Mouse (Mus musculus) embryonic fibroblast, embryonic 13.5 days (primary cell): ENCODE data around the gene Spib. TPM values are rescaled to one million over a fixed set of nuclear protein-coding genes. Genes with fewer than 3 reads are reported as not detected.

Experiments used
- H3K27ac ChIP-seq: 2 replicates; pipeline ENCODE4 v1.5.1; 2012; ENCODE audit warnings: low read length, control low read depth, inconsistent platforms; ENCODE audit not compliant: insufficient read depth
- H3K4me1 ChIP-seq: 2 replicates; pipeline ENCODE4 v1.6.1; 2011; ENCODE audit warnings: low read length; ENCODE audit not compliant: control insufficient read depth, insufficient read depth
- H3K4me3 ChIP-seq: 2 replicates; pipeline ENCODE4 v1.5.1; 2011; ENCODE audit warnings: mild to moderate bottlenecking, control low read depth, low read length; ENCODE audit not compliant: insufficient read depth
- CTCF ChIP-seq: IDR thresholded peaks from 2 replicates; pipeline ENCODE4 v1.5.1; 2011; ENCODE audit warnings: mild to moderate bottlenecking, control low read depth, low read length, moderate library complexity, borderline replicate concordance; ENCODE audit not compliant: insufficient read depth
- POLR2A ChIP-seq: IDR thresholded peaks from 2 replicates; pipeline ENCODE4 v1.6.1; 2011; ENCODE audit warnings: low read depth, mild to moderate bottlenecking, control low read depth, low read length, moderate library complexity
- polyA plus RNA-seq: library from polyadenylated mRNA; stranded (reverse); fragments of >200 nt; gene quantifications from 2 replicates; pipeline ENCODE4 v1.2.4, GENCODE M21; 2011; ENCODE audit warnings: low read depth; ENCODE audit not compliant: missing spikeins, insufficient read length

Spib gene
- polyA plus RNA-seq, 1 experiment, result not detected

GRCm38 (mm10) chr7:44535657-44536589 is 4.1 kb upstream of the Spib start:
- Histone ChIP-seq H3K4me3 (no peak overlapping the region), H3K27ac (no peak overlapping the region), H3K4me1 (no peaks in the 10 kb centered on the region)
- TF ChIP-seq CTCF (no peak), POLR2A (no peak)

- Histone ChIP-seq H3K27ac (no peak overlapping the region), H3K4me1 (no peaks in the 10 kb centered on the region), H3K4me3 (no peak overlapping the region)
- TF ChIP-seq POLR2A (no peak), CTCF (no peak)
Observed at GRCm38 (mm10) chr7:44534656-44535441, 3.0 kb upstream of the Spib start.

- TF ChIP-seq POLR2A (no peak), CTCF (no peak)
- Histone ChIP-seq H3K4me3 (no peak overlapping the region), H3K27ac (no peak overlapping the region), H3K4me1 (no peaks in the 10 kb centered on the region)
Observed at GRCm38 (mm10) chr7:44534242-44534641, 2.4 kb upstream of the Spib start.

GRCm38 (mm10) chr7:44533746-44534045 is 1.8 kb upstream of the Spib start:
- TF ChIP-seq CTCF (no peak), POLR2A (no peak)
- Histone ChIP-seq H3K4me3 (no peak overlapping the region), H3K27ac (no peak overlapping the region), H3K4me1 (no peaks in the 10 kb centered on the region)

DNA sequence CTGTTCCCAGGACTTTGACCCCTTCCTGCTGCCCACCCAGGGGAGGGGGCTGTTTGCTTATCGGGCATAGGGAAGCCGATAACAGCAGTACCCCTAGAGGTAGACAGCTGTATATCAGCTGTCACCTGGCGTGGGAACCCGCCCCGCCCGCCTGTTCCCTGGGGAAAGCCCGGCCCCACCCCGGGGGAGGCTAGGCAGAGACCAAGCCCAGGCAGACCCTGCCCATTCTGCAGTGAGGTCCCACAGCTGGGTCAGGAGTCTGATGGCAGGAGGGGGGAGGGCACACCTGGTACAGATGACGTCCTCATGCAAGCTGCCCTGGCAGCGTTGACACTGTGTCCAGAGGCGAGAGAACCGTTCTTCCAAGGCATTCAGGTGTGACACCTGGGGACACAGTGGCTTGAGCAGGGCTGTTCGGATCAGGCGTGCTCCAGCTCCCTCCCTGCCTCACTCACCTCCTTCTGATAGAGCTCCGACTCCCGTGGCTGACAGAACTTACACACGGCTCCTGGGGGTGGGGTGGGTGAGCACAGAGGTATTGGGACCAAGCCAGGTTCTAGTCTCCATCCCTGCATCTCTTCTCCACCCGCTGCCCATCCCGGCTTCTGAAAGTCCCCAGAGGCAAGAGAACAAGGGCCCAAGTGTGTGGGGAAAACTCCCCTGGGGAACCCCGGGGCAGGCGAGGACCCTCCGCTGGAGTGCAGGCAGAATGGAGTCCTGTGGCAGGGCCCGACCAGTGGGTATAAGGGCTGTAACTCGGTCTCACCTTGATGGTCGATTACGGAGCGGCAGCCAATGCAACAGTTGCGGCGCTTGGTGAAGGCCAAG is 1.3 kb upstream of the Spib start:
- H3K4me1 ChIP-seq, result no peaks in the 10 kb centered on the region
- H3K4me3 ChIP-seq, result no peak overlapping the region
- TF ChIP-seq POLR2A (no peak), CTCF (no peak)
- H3K27ac ChIP-seq, result no peak overlapping the region

DNA sequence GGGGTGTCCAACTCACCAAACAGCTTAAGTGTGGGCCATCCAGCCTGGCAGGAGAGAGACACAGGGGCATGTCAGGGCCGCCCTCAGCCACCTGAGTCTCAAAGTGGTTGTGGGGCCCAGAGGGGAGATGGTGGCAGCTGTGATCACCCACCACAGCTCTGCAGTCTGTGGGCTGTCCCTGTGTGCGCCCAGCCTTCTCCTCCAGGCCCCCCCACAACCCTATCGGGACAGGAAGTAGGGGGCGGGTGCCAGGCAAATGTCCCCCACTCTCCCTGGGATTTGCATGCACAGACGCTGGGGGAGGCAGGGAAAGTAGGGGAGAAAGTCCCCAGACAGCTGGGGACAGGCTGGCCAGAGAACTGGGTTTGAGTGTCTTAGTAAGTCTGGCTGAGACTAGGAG is 664 bp downstream of the Spib start:
- Histone ChIP-seq H3K4me1 (no peaks in the 10 kb centered on the region), H3K4me3 (no peak overlapping the region), H3K27ac (no peak overlapping the region)
- TF ChIP-seq CTCF (no peak), POLR2A (no peak)

DNA sequence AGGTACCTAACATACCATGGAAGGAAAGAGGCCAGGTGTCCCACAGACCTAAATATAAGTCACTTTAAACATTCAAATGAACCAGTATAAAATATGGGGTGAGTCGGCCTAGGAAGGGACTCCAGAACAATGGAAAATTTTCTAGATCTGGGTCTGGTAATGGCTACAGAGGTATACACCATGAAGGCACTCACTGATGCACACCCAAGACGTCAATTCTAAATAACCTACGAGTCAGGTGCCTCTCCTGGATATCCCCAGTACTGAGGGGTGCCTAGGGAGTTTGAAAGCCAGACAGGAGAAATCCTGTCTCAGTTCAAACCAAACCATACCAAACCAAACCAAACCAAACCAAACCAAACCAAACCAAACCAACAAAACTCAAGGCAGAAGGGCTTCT is 1.4 kb downstream of the Spib start:
- no peak overlapping the region for H3K4me3 ChIP-seq
- no peak overlapping the region for H3K27ac ChIP-seq
- 0 out of 2 replicates have a peak, but pooled peaks cover under 1% of the 10 kb centered on the region for H3K4me1 ChIP-seq
- TF ChIP-seq CTCF (no peak), POLR2A (no peak)

GRCm38 (mm10) chr7:44529518-44529917 is 2.4 kb downstream of the Spib start:
- H3K4me1 ChIP-seq, result 0 out of 2 replicates have a peak, but pooled peaks cover 5% of the 10 kb centered on the region
- no peak overlapping the region for H3K27ac ChIP-seq
- no peak overlapping the region for H3K4me3 ChIP-seq
- TF ChIP-seq CTCF (no peak), POLR2A (no peak)
